In the genomic region with DNA sequence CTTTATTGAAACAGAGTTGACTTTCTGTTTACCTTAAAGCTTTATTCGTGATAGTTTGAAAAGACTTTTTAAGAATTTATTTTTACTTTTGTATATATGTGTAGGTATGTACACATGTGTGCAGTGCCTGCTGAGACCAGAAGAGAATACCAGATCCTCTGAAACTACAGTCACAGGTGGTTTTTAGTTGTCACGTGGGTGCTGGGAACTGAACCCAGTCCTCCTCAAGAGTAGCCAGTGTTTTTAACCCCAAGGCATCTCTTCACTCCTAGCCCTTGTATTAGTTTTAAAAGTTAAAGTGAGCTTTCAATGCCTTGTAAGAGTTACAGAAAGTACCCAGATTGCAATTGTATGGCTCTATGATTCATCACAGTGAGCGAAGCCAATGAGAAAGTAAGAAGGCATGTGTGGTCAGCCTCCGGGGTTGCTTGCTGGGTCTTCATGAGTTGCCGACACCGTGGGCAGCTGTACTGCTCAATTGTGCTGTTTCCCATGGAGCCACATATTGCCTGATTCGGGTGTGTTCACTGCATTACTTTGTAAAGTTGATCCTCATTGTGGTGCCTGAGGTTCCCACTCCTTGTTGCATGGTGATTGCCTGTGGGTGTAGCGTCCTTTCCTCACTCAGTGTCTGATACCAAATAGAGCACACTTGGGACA, we compare ENCODE assay signal across 19 mouse cellular contexts. TPM values are rescaled to one million over a fixed set of nuclear protein-coding genes. Genes with fewer than 3 reads are reported as not detected.
DNase-seq lines count a peak whose midpoint lies in the region; ATAC-seq and TF ChIP-seq lines count a peak whose summit lies in the region.
"Had no signal": no experiment of that assay in that cellular context is flagged by ENCODE, and none has a peak within 500 bp of the region (broad histone marks: within the 10 kb centered on the region; RNA-seq: fewer than 3 reads in every experiment).

No protein-coding gene starts in this region.

- no peak for TF ChIP-seq CTCF in left cerebral cortex, adult 2 months (IDR thresholded peaks at IDR 0.05)

- intact Hi-C loops in left cerebral cortex, adult 2 months (cut with DNase I), result no loop called here

- H3K36me3 ChIP-seq in megakaryocyte, embryonic 14.5 days (replicated peaks; ENCODE audit: low read length), result peaks cover 65% of the 10 kb centered on the region
- H3K36me3 ChIP-seq: forebrain, embryonic 15.5 days; intestine, embryonic 15.5 days had no signal

- no peak for ATAC-seq in megakaryocyte, adult 5-6 weeks (ENCODE audit: poor library complexity, severe bottlenecking)
- ATAC-seq: forebrain, embryonic 15.5 days; intestine, embryonic 15.5 days had no signal

- no peaks in the 10 kb centered on the region for H3K27me3 ChIP-seq in megakaryocyte, embryonic 14.5 days (replicated peaks)
- H3K27me3 ChIP-seq: CH12.LX; embryonic facial prominence, embryonic 13.5 days; forebrain, embryonic 15.5 days; intestine, embryonic 15.5 days had no signal

- peaks cover 98% of the 10 kb centered on the region for H3K4me1 ChIP-seq in megakaryocyte, embryonic 14.5 days

- H3K9me3 ChIP-seq in megakaryocyte, embryonic 14.5 days, result no peaks in the 10 kb centered on the region
- H3K9me3 ChIP-seq: embryonic facial prominence, embryonic 13.5 days; forebrain, embryonic 15.5 days; hindbrain, embryonic 10.5 days; intestine, embryonic 15.5 days had no signal

- H3K4me3 ChIP-seq in megakaryocyte, embryonic 14.5 days (replicated peaks), result peak overlapping the region; percentile 2
- H3K4me3 ChIP-seq in left cerebral cortex, adult 2 months, result no peak overlapping the region
- H3K4me3 ChIP-seq: embryonic facial prominence, embryonic 13.5 days; forebrain, embryonic 15.5 days; hindbrain, embryonic 10.5 days; intestine, embryonic 15.5 days had no signal

- no peak overlapping the region for H3K27ac ChIP-seq in left cerebral cortex, adult 2 months
- H3K27ac ChIP-seq: embryonic facial prominence, embryonic 13.5 days; forebrain, embryonic 15.5 days; hindbrain, embryonic 10.5 days; hindbrain, embryonic 14.5 days; intestine, embryonic 15.5 days had no signal

- DNase-seq in Muller cell, postnatal 12 days (ENCODE audit: inconsistent ontology term), result peak; percentile 48
- DNase-seq in fibroblast of lung, adult 2 months (ENCODE audit: low read depth), result peak; percentile 63
- no peak for DNase-seq in spleen, adult 18-20 months
- no peak for DNase-seq in left cerebral cortex, adult 2 months (ENCODE audit: extremely low spot score in 1 of 2, low spot score in 2 of 2)
- DNase-seq: adrenal gland, postnatal 10 days; cerebellum, adult 11-12 months; cerebellum, adult 9-10 months; cerebellum, postnatal 36 days; gastrocnemius, postnatal 14 days; heart, postnatal 10 days; kidney, adult 18-20 months had no signal

RNA-seq across cellular contexts. Expression of gene Bicd2, which starts 16.1 kb away (rescaled TPM):
- polyA plus RNA-seq in megakaryocyte, embryonic 14.5 days (2012; ENCODE audit: insufficient read depth, low replicate concordance), result 21.2 and 22.5 TPM in 2 replicates
- total RNA-seq in megakaryocyte, adult 5-6 weeks (2015), result 14.9 and 15.3 TPM in 2 replicates
- total RNA-seq in megakaryocyte, adult 5-6 weeks (2017), result 24.7 and 27.7 TPM in 2 replicates
- 10 to 100 TPM; 53.9 to 54.6 TPM for total RNA-seq in left cerebral cortex, adult 2 months (2021)

RNA-seq across cellular contexts. Expression of gene Fgd3, which starts 37.4 kb away (rescaled TPM):
- polyA plus RNA-seq in megakaryocyte, embryonic 14.5 days (2012; ENCODE audit: insufficient read depth, low replicate concordance), result 9.1 and 10.4 TPM in 2 replicates
- total RNA-seq in megakaryocyte, adult 5-6 weeks (2015), result 10.7 and 12.2 TPM in 2 replicates
- 26.1 and 30.9 TPM in 2 replicates for total RNA-seq in megakaryocyte, adult 5-6 weeks (2017)
- 1 to 10 TPM; 6.7 to 7.1 TPM for total RNA-seq in left cerebral cortex, adult 2 months (2021)

Comparison
In these comparisons a context has a peak if more than half of its experiments do, and no peak if none do; other contexts are left out.
1. DNase-seq: peak in Muller cell, postnatal 12 days (single experiment) and fibroblast of lung, adult 2 months (single experiment); none in spleen, adult 18-20 months (0 of 2) and left cerebral cortex, adult 2 months (0 of 2).